Mouse (Mus musculus) skeletal muscle tissue, adult 2 months (tissue): ENCODE data around the gene Gm43738.

ENCODE experiments used
- DNase-seq: peaks from one replicate; pipeline ENCODE4 v3.0.0-alpha.2; 2012; ENCODE audit warnings: low read depth, low spot score

The Gm43738 gene

GRCm38 (mm10) chr3:89043359-89043758 is 57.5 kb downstream of the Gm43738 start:
- DNase-seq: no peak
